Mouse (Mus musculus) spleen, postnatal 10 days (tissue): ENCODE measurements around the gene Cct3.
"Not testable (repeated sequence)": the region's sequence is repeated elsewhere in the genome, so short reads cannot be mapped to it uniquely, and the experiment has no call there.

Source experiments
- DNase-seq, 2 experiments: peaks; one replicate each; pipeline ENCODE4 v3.0.0; 2021 to 2022; ENCODE audit warnings: low spot score in 2 of 2

Gene Cct3

DNA sequence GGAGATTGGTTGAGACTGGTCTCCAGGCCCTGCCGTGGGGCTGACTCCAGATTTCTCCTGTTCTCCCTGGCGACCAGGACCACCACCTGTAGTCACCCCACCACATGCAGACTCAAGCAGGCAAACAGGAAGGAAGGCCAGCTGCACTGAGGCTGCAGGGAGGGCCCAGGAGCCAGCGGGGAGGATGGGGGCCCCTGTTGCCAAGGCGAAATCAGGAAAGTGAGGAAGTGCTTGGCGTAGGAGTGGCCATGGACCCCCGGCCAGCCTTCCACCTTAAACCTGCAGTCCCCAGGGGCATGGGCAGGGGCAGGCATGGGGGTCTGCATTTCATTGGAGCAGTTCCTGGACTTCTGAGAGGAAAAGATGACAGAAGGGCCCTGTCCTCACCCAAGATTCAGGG, 64.2 kb downstream of the Cct3 start:
- no peak for DNase-seq

DNA sequence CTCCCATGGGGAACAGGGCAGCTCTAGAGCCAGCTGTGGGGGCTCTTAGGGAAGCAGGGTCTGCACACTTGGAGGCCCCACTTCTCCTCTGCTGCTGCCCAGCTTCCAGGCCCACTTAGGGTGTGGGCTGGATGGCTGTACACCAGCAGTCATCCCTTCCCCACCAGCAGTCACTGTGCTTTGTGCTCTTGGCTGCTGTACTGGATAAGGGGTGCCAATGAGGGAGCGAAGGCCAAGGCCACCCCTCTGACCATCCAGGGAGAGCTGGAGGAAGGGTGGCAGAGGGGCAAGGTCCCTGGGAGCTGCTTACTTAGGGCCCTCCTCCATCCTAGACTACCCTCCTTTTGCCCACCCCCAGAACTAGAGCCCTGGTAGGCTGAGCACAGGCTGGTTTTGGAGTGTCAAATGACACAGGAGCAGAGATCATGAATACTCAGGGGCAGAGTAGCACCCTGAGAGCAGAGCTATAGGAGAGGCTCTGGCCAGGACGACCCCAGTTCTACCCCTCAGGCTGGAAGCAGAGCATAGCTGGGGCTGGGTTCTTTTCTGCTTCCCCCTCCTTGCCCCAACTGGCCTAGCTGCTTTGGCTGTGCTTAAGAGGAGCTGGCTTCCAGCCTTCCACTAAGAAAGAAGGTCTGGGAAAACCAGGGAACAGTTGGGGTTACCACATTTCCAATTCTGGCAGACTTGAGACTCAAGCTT, 64.8 kb downstream of the Cct3 start:
- DNase-seq = no peak

GRCm38 (mm10) chr3:88363700-88364099, 66.8 kb downstream of the Cct3 start:
- peak; percentile 35 to 62 for DNase-seq

- peak; percentile 81 to 88 for DNase-seq
Observed at GRCm38 (mm10) chr3:88364337-88364736, 67.4 kb downstream of the Cct3 start, which contains the start of gene Paqr6. Gene Paqr6, plus strand, starts transcription at chr3:88364584.

- no peak for DNase-seq
Observed at GRCm38 (mm10) chr3:88365705-88366361, 68.9 kb downstream of the Cct3 start.

GRCm38 (mm10) chr3:88366830-88367428, 70.0 kb downstream of the Cct3 start:
- DNase-seq = peak; percentile 35 to 74

DNA sequence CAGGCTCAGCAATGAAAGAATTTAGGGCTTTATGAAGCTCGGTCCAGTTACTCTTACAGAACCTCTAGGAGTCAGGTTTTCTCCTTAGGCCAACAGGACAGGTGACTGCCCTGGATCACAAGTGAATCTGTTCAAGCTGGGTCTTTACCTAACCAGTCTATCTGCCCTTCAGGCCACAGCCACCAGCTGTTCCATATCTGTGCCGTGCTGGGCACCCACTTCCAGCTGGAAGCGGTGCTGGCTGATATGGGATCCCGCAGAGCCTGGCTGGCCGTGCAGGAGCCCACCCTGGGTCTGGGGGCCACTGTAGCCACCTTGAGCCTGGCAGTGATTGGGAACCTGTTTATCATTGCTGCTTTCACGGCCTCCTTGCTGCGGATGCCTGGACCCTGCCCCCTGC, 70.6 kb downstream of the Cct3 start:
- DNase-seq = not testable (repeated sequence)

GRCm38 (mm10) chr3:88368511-88368910, 71.6 kb downstream of the Cct3 start:
- DNase-seq = not testable (repeated sequence)
